Mouse (Mus musculus): ENCODE data around the gene Ccdc187.

Gene Ccdc187

DNA sequence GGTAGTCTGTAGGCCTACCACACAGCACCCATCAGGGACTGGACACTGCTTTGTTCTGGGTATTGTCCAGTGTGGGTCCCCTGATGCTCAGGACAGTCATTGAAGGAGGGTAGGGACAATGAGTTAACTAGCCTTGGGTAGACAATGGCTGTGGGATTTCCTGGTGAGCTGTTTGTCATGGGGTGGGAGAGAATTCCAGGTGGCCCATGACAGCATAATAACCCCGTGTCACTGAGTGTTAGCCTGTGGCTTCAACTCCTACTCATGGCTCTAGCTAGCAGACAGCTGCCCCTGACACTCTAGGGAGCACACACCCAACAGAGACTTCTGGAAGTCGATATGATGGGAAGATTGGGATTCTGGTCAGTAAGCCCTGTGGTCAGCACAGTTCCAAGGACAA, at the start of gene Ccdc187:
Gene Ccdc187, minus strand, starts transcription at position 101 of the 400 bp plus-strand sequence.
- DNase-seq (ENCODE audit: low spot score in 2 of 2), result no peak

- no peak for DNase-seq (ENCODE audit: low spot score in 2 of 2)
These were observed 48.5 kb upstream of the Ccdc187 start for GRCm38 (mm10) chr2:26342609-26343490.

DNA sequence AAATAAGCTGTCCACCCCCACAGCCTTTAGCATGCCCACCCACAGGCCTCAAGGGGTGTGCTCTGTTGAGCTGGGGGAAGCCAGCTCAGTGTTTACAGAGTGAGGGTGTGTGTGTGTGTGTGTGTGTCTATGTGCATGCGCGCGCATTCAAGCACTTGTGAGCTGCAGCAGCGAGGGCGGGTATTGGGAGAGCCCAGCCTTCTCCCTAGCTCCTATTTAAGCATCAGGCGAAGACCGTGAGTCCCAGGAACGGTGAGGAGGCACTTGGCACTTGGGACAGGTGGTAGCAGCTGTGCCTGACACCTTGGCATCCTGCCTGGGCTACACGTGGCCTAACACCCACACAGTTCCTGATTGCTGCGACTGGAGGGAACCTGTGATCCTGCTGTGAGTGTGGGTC, 47.7 kb upstream of the Ccdc187 start:
- peak; percentile 42 to 76 for DNase-seq (ENCODE audit: low spot score in 2 of 2)

GRCm38 (mm10) chr2:26341510-26341981, 47.2 kb upstream of the Ccdc187 start:
- no peak for DNase-seq (ENCODE audit: low spot score in 2 of 2)

- no peak for DNase-seq (ENCODE audit: low spot score in 2 of 2)
These were observed 44.8 kb upstream of the Ccdc187 start for GRCm38 (mm10) chr2:26339204-26339551.

- no peak for DNase-seq (ENCODE audit: low spot score in 2 of 2)
These were observed 44.2 kb upstream of the Ccdc187 start for GRCm38 (mm10) chr2:26338302-26339203.

DNA sequence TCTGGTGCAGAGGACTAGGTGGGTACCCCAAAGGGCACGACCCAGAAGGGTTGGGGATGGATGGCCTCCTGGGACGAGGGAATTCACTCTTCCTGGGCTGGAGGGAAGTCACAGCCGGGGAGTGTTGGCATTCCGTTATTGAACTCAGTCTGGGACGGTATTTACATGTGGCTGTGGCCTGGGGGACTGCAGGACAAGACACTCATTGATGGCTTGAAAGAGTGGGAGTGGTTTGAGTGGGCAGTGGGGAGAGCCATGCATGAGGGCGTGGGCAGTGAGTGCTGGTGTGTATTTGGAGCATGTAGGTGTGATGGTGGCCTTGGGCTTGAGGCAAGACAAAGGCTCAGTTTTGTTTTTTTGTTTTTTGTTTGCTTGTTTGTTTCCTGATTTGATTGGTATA, 36.3 kb upstream of the Ccdc187 start:
- DNase-seq (ENCODE audit: low spot score in 2 of 2), result no peak

- no peak for DNase-seq (ENCODE audit: low spot score in 2 of 2)
These were observed 35.7 kb upstream of the Ccdc187 start for GRCm38 (mm10) chr2:26330056-26330468.

DNA sequence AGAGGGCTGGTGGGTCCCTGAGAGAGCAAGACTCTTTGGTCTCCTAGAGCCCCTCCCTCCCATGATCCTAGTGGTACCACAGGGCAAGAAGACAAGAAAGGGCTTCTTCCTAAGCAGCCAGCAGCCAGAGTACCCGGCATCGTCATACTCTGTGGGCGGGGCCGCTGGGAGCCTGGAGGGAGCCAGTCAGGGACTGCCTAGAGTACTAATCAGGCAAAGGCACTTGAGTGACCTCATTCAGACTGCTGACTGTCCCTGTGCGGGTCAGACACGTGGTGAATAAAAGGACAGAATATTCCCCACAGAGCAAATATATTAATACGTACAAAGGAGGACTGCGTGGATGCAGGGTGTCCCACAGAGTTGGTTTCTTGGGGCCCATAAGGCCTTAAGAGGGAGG, 35.0 kb upstream of the Ccdc187 start:
- no peak for DNase-seq (ENCODE audit: low spot score in 2 of 2)

- DNase-seq (ENCODE audit: low spot score in 2 of 2), result no peak
These were observed 33.5 kb upstream of the Ccdc187 start for GRCm38 (mm10) chr2:26327852-26328251.

DNA sequence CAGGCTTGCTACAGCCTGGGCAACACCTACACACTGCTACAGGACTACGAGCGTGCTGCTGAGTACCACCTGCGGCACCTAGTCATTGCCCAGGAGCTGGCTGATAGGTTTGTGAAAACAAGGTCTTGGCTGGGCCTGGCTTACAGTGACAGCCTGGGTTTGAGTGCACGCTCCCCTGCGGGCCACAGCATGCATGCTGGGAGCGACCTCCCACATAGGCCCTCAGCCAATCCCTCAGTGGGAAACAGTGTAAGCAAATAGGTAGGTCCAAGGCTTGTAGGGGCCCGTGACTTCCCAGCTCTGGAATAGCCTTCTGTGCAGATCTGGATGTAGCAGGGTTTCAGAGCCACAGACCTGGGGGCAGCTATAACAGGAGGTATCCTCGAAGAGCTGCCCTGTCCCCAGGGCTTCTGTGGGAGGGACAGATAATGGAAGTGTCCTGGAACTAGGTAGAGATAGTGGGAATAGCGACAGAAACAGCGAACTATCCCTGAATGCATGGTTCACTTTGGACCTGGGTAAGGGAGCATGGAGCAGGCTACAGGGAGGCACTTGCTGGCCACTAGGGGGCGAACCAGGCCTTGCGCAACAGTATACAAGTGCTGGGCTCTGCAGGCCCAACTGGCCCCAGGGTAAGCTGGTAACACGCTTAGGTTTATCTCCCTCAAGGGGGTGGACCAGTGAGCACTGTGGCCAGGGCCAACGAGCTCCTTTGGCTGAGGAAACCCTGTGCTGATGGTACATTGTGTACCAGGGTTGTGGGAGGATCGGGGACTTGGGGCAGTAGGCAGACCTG, 31.2 kb upstream of the Ccdc187 start:
- DNase-seq (ENCODE audit: low spot score in 2 of 2), result no peak

- no peak for DNase-seq (ENCODE audit: low spot score in 2 of 2)
These were observed 30.6 kb upstream of the Ccdc187 start for GRCm38 (mm10) chr2:26324917-26325316.

DNA sequence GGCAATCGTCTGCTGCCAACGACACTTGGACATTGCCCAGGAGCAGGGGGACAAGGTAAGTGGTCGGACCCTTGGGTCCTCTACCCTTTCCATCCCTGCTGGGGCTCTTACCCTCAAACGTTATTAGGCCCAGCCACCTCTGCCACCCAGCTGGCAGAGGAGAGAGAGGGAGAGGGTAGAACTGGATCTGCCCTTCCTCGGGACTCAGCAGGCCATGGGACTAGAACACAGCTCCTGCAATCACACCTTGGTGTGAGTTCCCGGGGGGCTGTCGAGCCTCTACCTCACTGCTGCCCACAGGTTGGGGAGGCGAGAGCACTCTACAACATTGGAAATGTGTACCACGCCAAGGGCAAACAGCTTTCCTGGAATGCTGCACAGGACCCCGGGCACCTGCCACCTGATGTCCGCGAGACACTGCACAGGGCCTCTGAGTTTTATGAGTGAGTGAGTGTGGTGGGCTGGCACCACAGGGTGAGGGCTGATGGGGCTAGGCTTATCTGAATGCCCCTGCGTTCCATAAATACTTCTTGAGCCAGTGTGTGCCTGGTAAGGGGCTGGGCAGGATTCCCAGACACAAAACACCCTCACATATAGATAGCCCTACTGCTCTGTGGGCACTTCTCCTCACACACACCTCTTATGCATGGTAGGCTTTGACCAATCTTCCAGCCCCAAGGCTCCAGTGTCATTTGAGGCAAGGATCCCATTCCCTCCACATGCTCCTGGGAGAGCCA, 29.4 kb upstream of the Ccdc187 start:
- no peak for DNase-seq (ENCODE audit: low spot score in 2 of 2)

- DNase-seq (ENCODE audit: low spot score in 2 of 2), result no peak
These were observed 26.2 kb upstream of the Ccdc187 start for GRCm38 (mm10) chr2:26320245-26321185.

DNA sequence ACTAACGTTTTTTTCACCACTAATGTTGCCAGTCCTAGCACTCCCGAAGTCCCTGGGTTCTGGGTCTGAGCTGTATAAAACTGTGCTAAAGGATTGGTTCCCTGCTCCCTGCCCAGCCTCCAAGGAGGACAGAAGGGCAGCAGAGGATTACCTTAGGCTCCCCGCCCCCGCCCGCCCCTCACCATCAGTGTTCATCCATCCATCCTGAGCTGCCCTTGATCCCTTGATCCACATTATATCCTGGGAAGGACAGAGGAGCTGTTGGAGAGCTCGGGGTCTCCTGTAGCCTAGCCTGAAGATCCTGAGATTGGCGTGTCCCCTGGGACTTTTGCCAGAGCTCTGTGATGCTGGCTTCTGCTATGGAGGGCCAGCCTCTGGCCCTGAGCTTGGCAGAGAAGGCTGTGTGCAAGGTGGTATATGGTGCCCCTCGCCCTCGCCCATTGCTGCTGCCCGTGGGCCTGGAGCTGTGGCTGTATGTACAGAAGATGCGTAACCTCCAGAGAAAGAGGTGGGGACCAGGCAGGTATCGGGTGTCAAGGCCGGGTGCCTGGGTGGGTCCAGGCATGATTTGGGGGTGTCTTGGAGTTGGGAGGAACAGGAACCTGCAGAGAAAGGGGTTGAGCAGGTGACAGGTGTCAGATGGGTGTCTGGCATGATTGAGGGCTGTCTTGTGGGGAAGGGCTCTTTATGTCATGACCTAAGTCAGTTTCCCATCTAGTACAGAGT, 25.3 kb upstream of the Ccdc187 start:
- no peak for DNase-seq (ENCODE audit: low spot score in 2 of 2)

DNA sequence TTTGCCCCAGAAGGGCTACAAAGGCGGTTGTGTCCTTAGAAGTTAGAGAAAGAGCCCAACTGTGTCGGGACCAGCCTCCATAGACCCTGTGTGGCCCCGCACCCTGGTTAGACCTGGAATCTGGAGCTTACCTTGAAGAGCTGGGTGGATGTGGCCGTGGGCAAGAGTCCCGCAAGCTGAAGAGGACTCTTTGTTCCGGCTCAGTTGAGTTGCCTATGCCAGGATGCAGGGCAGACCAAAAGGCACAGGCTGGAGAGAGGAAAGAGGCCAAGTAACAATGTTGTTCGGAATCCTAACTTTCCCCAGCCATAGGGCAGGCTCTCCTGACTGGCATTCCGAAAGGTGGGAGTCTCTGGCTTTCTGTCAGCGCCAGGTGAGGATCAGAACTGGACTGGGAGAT, 24.8 kb upstream of the Ccdc187 start:
- no peak for DNase-seq (ENCODE audit: low spot score in 2 of 2)

GRCm38 (mm10) chr2:26317991-26318672, 23.8 kb upstream of the Ccdc187 start:
- DNase-seq (ENCODE audit: low spot score in 2 of 2), result no peak

DNA sequence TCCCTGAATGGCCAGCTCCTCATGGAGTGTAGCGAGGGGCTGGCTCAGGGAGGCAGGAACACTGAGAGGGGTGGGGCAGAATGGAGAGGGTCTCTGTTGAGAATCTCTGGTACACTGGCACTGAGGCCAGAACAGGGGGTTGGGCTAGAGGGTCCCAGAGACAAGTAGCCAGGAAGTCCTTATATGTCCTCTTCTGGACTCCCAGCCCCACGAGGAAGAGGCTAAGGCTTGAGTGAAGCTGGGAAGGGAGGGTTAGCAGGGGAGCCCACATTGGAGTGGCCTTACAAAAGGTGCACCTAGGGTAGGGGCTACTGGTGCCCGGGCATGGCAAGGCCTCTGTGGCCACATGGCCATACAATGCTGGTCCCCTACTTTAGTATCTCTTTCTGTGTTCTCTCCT, 23.0 kb upstream of the Ccdc187 start:
- no peak for DNase-seq (ENCODE audit: low spot score in 2 of 2)

Measured in frontal cortex, postnatal 10 days (tissue).